Mouse (Mus musculus) left cerebral cortex, adult 6 months (tissue): Measurements from ENCODE around the gene Pyroxd2. TPM values are rescaled to one million over a fixed set of nuclear protein-coding genes. Genes with fewer than 3 reads are reported as not detected.

ENCODE experiments used
- long read RNA-seq, 2 experiments: library from polyadenylated mRNA; unstranded; transcript quantifications; one replicate each; pipeline ENCODE4 v2.0.0; 2019 to 2020
- polyA plus RNA-seq: library from polyadenylated mRNA; unstranded; fragments of <200 nt; fragmentation: Nextera tagmentation; gene quantifications from 2 replicates; pipeline ENCODE4 v1.2.3, GENCODE M21; 2021

Pyroxd2 gene
- polyA plus RNA-seq, result 0.82 and 0.92 TPM in 2 replicates
- long read RNA-seq, experiment 1, partial matches to known transcripts, result 1 of 3 reads
- long read RNA-seq, experiment 1, other reads (novel, unspliced or antisense), result 0 of 3 reads
- long read RNA-seq, experiment 2, result 0 reads

DNA sequence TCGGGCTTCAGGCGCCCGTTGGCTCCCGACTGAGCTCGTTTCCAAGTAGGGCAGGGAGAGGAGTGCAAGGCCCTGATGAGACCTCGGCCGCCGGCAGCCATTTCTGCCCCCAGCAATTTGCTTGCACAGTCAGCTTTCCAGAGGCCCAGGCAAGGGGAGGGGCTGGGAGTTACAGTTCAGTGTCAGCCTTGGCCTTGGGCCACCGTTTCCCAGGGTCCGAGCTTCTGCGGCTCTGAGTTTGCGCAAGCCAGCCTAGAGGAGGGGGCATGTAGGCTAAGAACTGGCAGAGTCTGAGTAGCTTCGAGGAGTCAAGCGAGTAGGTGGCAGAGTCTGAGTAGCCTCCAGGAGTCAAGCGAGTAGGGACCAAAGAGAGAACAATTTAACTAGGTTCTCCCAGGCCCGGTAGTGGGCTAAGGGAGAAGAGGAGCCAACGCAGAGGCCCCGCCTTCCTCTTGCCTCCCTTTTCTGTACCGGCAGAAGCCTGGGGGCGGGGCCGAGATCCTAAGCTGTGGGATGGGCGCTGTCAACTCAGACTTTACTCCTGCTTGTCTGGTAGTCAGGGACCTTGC is at the start of gene Pyroxd2:
Gene Pyroxd2 (minus strand): TSS at position 413 of the 569 bp plus-strand sequence.

DNA sequence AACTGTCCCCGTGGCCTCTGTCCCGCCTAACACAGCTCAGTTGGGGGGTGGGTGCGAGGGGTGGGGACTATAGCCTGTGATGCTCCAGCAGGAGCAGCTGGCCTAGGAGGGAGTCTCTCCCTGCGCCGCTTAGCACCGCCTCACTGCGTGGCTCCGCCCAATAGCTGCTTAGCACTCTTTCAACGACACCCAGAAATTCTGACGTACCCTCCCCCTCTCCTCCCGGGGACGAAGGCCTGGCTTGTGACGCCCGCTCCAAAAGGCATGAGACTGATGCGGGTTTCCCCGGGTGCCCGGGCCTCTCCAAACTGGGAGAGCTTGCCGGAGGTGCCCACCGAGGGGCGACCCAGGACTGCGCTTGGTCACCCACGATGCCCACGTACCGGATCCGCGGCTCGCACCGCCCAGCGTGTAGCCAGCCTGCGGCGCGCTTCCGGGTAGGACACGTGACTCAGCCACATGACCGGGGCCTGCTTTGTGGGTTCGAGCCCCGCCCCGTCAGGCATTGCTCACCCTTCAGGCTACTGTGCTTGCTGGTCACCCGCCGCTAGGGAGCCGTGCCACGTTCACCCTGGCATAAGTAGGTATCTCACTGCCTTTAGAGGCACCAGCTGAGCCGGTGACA is 27.1 kb upstream of the Pyroxd2 start, which contains the start of gene Hps1:
Gene Hps1 (minus strand): TSS at position 448 of the 625 bp plus-strand sequence.

Other genes starting within 250 kb of the Pyroxd2 start
- gene R3hcc1l, start 234.0 kb downstream of the Pyroxd2 start, polyA plus RNA-seq, result 5.0 and 7.2 TPM in 2 replicates
- 0.06 TPM in 1 of 2 replicates, not detected in the other for gene Loxl4, start 140.0 kb downstream of the Pyroxd2 start, polyA plus RNA-seq
- 3.1 and 4.2 TPM in 2 replicates for gene Hps1, start 27.2 kb upstream of the Pyroxd2 start, polyA plus RNA-seq